Mouse (Mus musculus): ENCODE measurements around the gene Tnfsf11. TPM values are rescaled to one million over a fixed set of nuclear protein-coding genes. Genes with fewer than 3 reads are reported as not detected.
A peak's percentile ranks its signal among the peaks of the same experiment; 100 is the strongest.

Gene Tnfsf11
- total RNA-seq, 2 experiments from 2014 or later = not detected

DNA sequence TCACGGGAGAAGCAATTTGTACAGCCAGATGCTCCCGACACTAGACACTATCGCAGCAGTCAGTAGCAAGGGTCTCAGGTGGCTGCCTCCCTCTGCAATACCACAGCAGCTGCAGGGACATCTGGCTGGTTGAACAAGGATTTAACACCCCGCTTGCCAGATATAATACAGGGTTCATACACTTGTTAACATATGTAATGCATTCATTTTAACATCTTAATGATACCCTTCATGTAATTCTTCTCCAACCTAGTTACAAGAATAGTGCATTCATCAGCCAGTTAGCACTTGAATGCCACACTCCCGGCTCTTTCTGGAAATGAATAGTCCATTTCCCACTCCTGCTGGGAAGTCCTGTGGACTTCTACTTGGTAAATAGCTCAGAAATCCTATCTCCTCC, 18.9 kb downstream of the Tnfsf11 start:
- no peak for ATAC-seq (replicated peaks; ENCODE audit: poor library complexity)

DNA sequence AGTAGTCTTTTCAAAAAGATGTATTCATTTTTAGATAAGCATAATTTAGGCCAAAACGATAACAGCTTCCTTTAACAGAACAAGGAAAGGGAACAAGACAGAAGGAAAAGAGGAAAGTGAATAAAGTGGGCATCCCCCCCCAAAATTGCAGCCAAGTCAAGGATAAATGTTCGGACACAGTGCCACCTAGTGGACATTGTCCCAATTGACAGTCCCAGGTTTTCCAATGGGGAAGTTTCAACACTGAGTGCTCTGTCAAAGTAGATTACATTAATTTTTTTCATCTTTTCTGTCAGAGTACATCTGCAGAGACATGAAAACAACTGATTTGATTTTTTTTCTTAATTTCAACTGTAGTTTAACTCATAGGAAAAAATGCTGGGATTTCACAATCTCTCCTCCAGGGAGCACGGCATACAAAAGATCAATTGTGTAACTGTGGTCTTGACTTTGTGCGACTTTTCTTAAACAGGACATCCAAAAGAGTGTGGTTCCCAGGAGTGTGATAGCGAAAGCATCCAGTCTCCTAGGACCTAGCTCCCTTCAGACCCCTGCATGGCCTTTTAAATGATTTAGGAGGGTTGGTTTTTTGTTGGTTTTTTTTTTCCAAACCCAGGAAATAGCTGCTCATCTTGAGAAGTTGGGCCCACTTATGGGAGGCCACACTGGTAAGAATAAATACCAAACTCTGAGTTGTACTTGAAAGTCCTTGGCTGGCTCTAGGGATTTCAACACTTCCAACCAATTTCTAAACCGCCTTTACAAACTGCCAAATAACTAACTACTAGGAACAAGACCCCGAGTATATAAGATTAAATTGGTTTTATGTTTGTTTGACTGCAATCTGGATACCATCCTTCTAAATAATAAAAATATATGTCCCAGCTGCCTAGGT, 19.7 kb downstream of the Tnfsf11 start:
- peak; percentile 74 for ATAC-seq (replicated peaks; ENCODE audit: poor library complexity)

DNA sequence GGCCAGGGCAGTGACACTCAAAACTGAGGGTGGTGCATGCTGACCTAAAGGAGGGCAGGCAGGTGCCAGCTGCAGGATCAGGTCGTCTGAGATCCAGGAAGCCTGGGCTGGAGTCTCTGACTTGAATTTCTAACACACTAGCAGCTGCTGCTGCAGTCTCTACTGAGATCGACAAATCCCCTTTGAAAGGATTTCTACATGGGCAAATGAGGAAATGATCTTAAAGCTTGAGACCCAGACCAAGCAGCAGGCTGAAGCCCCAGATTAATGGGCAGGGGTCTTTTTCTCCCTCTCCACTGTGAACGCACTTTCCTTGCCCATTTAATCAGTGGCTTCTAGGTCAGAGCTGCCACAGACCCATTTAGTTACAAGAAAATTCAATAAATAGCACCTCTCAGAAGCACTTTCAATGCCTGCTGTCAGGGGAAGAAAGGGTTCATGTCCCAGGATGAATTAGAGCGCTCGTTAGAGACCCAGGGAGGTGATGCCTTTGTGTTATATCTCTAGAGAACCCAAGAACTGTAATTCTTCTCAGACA, 21.8 kb downstream of the Tnfsf11 start:
- ATAC-seq (replicated peaks; ENCODE audit: poor library complexity) = no peak

DNA sequence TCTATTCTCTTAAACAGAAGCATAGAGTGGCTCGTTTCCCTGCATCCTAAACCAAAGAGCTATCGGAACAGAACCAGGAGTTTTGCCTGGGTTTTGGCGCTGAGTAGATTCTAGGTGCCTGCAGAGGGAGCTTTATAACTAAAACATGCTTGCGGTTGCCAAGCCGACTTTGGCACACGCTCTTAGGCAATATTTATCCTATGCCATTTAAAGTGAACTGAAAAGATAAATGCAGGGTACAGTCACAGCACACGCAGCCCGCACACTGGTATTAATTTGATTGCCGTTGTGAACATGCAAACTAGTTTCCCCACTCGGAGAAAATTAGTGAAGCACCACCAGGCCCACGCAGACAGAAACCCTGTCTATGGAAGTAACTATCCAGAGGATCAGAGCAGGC, 25.4 kb downstream of the Tnfsf11 start:
- no peak for ATAC-seq (replicated peaks; ENCODE audit: poor library complexity)

DNA sequence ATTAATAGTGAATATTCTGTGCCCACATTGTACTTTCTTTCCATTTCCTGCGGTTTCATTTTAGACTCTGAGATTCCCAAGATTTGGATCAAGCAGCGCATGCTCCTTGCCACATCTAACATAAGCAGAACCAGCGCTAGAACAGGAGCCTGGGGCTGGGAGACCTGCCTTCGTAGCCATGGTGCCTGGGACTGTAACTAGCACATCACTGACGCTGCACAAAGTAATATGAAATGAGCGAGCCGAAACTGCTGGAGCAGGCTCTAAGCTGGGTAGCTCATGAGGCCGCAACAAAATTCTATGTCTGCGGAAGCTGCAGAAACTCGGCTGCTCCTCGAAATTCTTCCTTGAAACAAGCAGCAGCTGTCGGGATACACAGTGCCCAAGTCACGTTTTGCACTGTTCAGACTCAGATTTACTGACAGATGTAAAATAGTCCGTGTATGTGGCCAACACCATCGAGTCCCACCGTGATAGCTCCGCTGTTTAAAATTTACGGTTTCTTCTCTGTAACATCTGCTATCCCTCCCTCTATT, 31.4 kb downstream of the Tnfsf11 start:
- no peak for ATAC-seq (replicated peaks; ENCODE audit: poor library complexity)

DNA sequence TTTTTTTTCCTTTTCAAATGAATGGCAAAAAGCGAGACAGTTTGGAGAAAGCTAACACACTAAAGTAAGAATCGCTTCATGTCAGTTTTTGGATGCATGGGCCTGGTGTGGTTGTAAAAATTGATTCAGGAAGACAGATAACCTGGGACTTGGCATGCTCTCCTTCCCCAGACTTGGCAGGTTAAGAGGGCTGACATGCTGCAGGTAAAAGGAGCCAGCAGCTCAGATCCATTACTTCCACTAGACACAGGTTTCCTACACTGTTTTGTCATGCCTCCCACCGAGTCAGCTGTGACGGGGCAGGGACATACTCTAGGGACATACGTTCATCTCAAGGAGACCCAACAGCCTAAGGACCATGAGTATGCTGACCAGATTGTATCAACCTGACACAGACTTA, 33.0 kb downstream of the Tnfsf11 start:
- ATAC-seq (replicated peaks; ENCODE audit: poor library complexity) = no peak

DNA sequence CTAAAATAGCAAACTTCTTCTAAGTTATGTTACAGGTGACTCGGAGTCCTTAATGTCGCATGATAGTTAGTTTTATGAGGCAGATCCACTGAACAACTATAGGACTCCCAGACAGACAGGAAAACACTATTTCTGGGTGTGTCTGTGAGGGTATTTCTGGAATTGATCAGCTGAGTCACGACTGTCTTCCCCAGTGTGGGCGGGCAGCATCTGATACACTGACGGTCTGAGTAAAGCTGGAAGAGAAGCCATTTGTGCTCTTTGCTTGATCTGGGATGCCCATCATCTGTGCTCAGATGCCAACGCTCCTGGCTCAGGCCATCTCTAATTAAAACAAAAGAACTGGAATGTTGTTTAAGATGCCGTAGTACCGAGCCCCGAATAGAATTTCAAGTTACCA, 33.7 kb downstream of the Tnfsf11 start:
- ATAC-seq (replicated peaks; ENCODE audit: poor library complexity) = no peak

DNA sequence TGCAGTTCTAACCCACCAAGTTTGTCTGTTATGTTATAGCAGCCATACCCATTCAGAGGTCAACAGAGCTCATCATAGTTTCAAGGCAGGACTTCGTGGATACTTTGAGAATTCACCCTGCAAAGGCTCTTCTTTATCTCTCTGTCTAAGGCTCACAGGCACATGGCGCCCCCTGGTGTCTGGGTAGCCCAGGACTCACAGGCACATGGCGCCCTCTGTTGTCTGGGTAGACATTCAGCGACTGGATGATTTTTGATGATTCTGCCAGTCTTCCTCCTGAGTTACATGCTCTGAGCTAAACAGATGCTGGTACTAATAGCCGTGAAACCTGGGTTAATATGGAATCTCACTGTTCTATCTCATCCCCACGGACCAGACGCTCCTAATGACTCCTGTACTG, 34.3 kb downstream of the Tnfsf11 start:
- peak; percentile 85 for ATAC-seq (replicated peaks; ENCODE audit: poor library complexity)

DNA sequence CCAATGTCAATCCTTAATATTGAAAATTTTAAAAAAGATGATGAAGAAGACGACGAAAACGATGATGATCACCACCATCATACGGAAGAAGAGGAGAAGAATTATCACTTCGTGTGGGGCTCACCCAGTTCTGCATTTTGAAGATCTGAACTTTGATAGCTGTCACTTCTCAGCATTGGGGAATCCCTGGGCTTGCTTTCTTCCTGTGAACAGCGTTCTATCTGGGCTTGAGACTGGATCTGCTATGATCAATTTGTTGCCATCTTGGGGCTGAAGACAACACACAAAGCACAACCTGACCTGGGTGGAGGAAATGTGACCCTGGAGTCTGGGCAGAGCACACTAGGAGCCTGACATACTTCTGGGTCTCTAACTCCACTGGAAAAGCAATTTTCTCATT, 43.0 kb downstream of the Tnfsf11 start:
- no peak for ATAC-seq (replicated peaks; ENCODE audit: poor library complexity)

DNA sequence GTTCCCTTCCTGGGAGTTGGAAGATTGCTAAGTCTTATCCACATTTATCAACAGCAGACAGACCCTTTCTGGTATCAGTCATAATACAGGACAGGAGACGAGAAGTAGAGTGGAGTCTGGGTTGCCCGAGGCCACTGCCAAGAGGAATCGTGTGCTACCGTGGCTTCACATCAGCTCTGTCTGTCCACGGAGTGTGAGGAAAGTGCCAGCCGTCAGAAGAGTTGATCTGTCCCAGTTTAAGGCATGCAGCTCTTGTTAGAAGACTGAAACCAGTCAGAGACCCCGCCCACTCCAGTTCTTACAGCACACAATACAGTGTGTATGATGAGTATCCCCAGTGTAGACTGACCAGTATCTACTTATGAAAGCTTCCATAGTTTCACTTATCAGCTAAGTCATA, 45.2 kb downstream of the Tnfsf11 start:
- ATAC-seq (replicated peaks; ENCODE audit: poor library complexity) = no peak

DNA sequence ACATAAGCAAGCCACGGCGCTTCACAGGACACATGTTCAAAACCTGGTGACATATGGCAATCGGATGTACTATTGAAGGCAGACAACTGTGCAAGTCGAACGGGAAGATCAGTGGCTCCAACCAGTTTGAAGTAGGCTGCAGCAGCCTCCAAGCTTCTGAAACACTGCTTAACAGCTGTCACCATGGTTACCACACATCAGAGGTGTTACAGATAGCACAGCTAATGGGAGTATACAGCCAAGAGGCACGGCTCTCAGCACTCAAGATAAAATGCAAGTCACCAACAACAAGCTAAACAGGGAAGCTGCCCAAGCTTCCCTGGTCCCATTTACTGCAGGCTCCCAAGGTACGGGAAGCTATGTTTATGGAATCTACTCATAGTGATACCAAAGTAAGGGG, 46.6 kb downstream of the Tnfsf11 start:
- no peak for ATAC-seq (replicated peaks; ENCODE audit: poor library complexity)

DNA sequence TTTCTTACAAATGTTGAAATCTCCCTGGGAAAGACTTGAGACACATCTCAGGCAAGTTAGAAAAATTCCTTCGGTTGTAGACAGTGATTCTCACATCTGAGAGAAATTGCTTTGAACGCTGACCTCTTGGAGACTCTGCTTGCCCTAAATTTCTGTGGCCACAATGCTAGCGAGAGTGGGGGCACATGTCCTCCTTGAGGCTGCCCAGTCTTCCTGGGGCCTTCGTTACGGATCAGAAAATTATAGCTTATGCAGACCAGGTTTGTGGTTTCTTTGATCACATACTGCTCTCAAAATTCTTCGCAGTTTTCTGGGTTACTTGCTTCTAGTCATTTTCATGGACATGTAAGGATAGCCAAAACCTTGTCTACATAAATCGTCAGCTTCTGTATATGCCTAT, 53.8 kb downstream of the Tnfsf11 start:
- ATAC-seq (replicated peaks; ENCODE audit: poor library complexity) = no peak

DNA sequence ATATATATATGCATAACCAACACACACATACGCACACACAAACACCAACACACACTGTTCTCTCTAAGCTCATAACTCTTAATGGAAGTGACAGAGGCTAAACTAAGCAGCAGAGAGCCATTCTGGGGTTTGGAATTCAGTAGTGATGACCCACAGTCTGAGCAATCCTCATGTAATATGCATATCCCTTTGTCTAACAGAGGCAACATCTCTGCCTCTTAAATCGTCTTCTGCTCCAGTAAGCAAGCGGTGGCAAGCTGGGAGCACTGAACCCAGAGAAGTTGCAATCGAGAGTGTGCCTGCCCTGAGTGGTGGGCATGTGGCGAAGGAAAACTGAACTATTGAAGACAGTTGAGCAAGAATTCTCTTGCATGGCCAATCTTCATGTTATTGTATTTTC, 61.2 kb downstream of the Tnfsf11 start:
- no peak for ATAC-seq (replicated peaks; ENCODE audit: poor library complexity)

DNA sequence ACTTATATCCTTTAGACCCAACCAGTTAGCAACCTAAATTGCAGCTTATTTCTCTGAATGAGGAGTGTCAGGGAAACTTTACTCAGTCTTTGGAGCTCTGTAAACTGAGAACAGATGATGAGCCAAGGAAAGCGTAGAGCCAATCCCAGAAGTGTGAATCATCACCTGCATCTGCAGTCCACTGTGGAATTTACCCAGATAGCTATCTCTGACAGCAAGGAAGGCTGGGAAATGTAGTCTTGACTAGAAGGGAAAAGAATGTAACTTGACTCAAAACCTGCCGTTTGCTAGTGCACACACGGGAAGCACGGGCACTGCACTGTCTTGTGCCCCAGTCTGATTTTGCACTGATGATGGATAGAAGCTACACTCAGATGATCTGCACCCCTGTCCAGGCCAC, 63.0 kb downstream of the Tnfsf11 start:
- no peak for ATAC-seq (replicated peaks; ENCODE audit: poor library complexity)

DNA sequence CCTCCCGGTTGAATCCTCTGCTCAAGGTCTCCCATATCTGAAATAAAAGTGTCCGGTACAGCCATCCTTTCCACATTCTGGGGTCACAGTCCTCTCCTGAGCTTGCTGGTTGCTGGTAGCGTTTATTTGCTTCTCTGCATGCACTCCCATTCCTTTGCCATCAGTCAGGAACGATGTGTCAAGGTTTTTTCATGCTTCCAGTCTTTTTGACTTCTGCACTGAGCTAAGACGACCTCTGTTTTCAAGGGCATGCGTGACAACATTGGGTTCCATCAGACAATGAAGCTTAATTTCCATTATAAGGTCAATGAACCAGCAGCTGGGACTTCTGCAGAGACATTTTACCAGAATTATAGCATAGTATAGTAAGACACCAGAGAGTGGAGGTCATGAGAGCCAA, 68.5 kb downstream of the Tnfsf11 start:
- ATAC-seq (replicated peaks; ENCODE audit: poor library complexity) = no peak

DNA sequence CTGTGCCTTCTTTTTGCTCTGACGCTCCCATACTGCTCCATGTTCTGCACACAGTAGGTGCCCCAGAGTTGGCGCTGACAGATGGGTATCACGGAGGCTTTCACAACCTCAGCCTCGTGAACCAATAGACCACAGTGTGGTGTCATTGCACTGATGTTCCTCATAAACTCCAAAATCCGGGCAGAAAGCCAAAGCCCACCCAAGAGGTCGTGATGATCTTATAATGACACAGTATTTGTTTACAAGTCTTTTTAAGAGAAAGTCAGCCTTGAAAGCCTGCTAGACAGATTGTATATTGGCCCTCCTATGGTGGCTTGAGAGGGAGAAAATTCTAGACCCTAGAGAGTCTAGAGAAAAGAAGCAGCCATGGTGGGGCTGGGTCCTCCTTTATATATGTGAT, 70.6 kb downstream of the Tnfsf11 start:
- peak; percentile 77 for ATAC-seq (replicated peaks; ENCODE audit: poor library complexity)

DNA sequence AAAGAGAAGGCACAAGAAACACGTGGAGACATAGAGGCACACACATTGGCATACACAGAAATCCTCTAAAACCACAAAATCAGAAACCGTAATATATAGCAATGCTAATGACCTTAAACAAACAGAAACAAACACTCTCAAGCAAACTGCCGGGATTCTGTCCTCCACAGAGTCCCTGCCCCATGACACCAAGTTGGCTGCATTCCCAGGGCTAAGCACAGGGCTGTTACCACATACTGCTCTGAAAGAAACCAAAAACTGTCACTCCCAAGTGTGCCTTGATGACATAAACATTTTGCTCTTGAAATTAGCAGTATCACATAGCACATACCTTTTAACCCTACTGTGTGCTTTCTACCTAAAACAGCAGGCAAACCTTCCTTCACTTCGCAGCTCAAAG, 71.7 kb downstream of the Tnfsf11 start:
- ATAC-seq (replicated peaks; ENCODE audit: poor library complexity) = peak; percentile 70

DNA sequence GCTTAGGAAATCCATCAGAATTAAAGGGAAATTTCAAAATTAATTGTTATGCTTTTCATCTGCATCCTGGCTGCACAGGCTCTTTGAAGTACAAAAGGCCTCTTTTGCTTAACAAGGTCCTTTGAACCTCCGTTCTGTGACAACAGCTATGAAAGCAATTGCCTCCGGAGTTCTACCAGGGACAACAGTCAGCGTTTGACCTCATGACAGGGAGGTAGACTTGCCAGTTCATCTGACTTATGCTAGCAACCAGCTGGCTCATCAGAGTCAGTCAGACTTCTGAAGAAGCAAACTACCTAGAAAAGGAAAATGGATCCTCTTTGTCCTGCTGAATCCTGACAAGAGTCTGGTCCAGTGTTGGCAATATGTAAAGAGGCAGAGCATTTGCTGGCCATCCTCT, 72.5 kb downstream of the Tnfsf11 start:
- ATAC-seq (replicated peaks; ENCODE audit: poor library complexity) = no peak

DNA sequence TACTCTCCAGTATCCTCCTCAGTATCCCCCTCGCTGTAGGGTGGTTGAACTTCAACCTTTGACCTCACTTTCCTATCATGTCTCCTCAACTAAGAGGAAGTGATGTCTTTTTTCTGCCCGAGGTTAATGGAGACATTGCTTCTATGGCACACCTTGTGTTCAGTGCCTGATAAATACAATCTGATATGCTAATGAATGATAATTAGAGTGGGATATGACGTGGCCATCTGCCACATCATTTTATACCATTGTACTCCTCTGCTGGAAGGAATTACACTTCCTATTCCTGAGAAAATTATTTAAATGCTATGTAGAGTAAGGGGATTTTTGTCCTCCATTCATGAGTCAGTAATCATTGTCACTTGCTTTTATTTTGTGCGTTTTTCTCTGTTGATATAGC, 78.8 kb downstream of the Tnfsf11 start:
- no peak for ATAC-seq (replicated peaks; ENCODE audit: poor library complexity)

Data from megakaryocyte progenitor cell, adult 5-6 weeks (primary cell).